Mouse (Mus musculus): ENCODE results near the gene Olfr541. TPM values are rescaled to one million over a fixed set of nuclear protein-coding genes. Genes with fewer than 3 reads are reported as not detected.
"Not testable (repeated sequence)": the region's sequence is repeated elsewhere in the genome, so short reads cannot be mapped to it uniquely, and the experiment has no call there.

The Olfr541 gene
- not detected in 2 replicates for polyA plus RNA-seq (2014; fragmentation: Nextera tagmentation; extraction: Ambion mirVana)

- Histone ChIP-seq H3K36me3 (replicated peaks; ENCODE audit: control insufficient read depth, insufficient read depth) (no peaks in the 10 kb centered on the region), H3K4me1 (replicated peaks; ENCODE audit: control insufficient read depth, insufficient read depth, low read length) (no peaks in the 10 kb centered on the region), H3K27me3 (ENCODE audit: control insufficient read depth, insufficient read depth, low read length) (no peaks in the 10 kb centered on the region), H3K4me2 (replicated peaks) (no peak within 1 kb of the TSS), H3K9me3 (ENCODE audit: control insufficient read depth, low read length) (no peaks in the 10 kb centered on the region), H3K27ac (no peak within 1 kb of the TSS), H3K4me3 (replicated peaks; ENCODE audit: low read length) (no peak within 1 kb of the TSS), H3K9ac (no peak within 1 kb of the TSS)
- DNase-seq (ENCODE audit: low spot score) = no peak
- no peak for ATAC-seq (ENCODE audit: low FRiP score)
These were observed at the start of gene Olfr541 for GRCm38 (mm10) chr7:140696967-140697366. Gene Olfr541, plus strand, starts transcription at chr7:140697267.

- Histone ChIP-seq H3K9me3 (ENCODE audit: control insufficient read depth, low read length) (no peaks in the 10 kb centered on the region), H3K4me1 (replicated peaks; ENCODE audit: control insufficient read depth, insufficient read depth, low read length) (no peaks in the 10 kb centered on the region), H3K4me2 (replicated peaks) (no peak within 1 kb of the TSS), H3K9ac (no peak within 1 kb of the TSS), H3K27ac (no peak within 1 kb of the TSS), H3K27me3 (ENCODE audit: control insufficient read depth, insufficient read depth, low read length) (no peaks in the 10 kb centered on the region), H3K36me3 (replicated peaks; ENCODE audit: control insufficient read depth, insufficient read depth) (no peaks in the 10 kb centered on the region), H3K4me3 (replicated peaks; ENCODE audit: low read length) (no peak within 1 kb of the TSS)
- WGBS = 74% methylated on average over 4 of the region's 4 CpGs
- DNase-seq (ENCODE audit: low spot score) (no peak), ATAC-seq (ENCODE audit: low FRiP score) (no peak)
These were observed 37.4 kb upstream of the Olfr541 start, which contains the start of gene Olfr539 for GRCm38 (mm10) chr7:140659630-140660029. Gene Olfr539, plus strand, starts transcription at chr7:140659930.

- not testable (repeated sequence) for H3K27ac ChIP-seq; H3K4me2 ChIP-seq (replicated peaks); H3K36me3 ChIP-seq (replicated peaks; ENCODE audit: control insufficient read depth, insufficient read depth); H3K9ac ChIP-seq; H3K4me1 ChIP-seq (replicated peaks; ENCODE audit: control insufficient read depth, insufficient read depth, low read length); H3K4me3 ChIP-seq (replicated peaks; ENCODE audit: low read length); H3K27me3 ChIP-seq (ENCODE audit: control insufficient read depth, insufficient read depth, low read length); ATAC-seq (ENCODE audit: low FRiP score); DNase-seq (ENCODE audit: low spot score)
- H3K9me3 ChIP-seq (ENCODE audit: control insufficient read depth, low read length) = peaks cover 11% of the 10 kb centered on the region; the same call in 1 of the 2 replicates
- WGBS = 81% methylated on average over 3 of the region's 3 CpGs
These were observed 26.4 kb upstream of the Olfr541 start for GRCm38 (mm10) chr7:140670693-140671092.

DNA sequence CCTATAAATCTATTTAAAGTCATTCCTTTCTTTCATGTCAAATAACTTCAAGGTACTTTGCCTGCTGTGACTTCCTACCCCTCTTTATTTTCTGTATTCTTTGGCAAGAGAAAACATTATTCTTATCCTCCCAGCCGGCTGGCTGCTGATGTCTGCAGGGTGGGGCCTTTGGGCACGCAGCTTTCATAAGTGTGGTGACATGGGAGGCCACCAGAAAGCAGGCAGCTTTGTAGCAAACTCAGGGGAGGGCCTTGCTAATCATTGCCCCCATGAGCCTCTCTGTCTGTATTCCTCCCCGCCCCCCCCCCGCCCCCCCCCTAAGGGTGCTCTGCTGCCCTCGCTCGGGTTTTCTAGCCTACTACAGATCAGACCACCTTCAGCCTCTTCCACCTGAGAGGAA lies 21.2 kb upstream of the Olfr541 start:
- no peak for ATAC-seq (ENCODE audit: low FRiP score)
- Histone ChIP-seq H3K4me3 (replicated peaks; ENCODE audit: low read length) (no peak overlapping the region), H3K9ac (0 out of 2 replicates have a peak overlapping the region, but pooled peaks have one; percentile 24), H3K4me1 (replicated peaks; ENCODE audit: control insufficient read depth, insufficient read depth, low read length) (no peaks in the 10 kb centered on the region), H3K36me3 (replicated peaks; ENCODE audit: control insufficient read depth, insufficient read depth) (no peaks in the 10 kb centered on the region), H3K9me3 (ENCODE audit: control insufficient read depth, low read length) (peaks cover 15% of the 10 kb centered on the region), H3K4me2 (replicated peaks) (peak overlapping the region; percentile 34), H3K27me3 (ENCODE audit: control insufficient read depth, insufficient read depth, low read length) (no peaks in the 10 kb centered on the region), H3K27ac (no peak overlapping the region)
- peak; percentile 23 for DNase-seq (ENCODE audit: low spot score)
- WGBS = 4% methylated on average over 6 of the region's 6 CpGs

DNA sequence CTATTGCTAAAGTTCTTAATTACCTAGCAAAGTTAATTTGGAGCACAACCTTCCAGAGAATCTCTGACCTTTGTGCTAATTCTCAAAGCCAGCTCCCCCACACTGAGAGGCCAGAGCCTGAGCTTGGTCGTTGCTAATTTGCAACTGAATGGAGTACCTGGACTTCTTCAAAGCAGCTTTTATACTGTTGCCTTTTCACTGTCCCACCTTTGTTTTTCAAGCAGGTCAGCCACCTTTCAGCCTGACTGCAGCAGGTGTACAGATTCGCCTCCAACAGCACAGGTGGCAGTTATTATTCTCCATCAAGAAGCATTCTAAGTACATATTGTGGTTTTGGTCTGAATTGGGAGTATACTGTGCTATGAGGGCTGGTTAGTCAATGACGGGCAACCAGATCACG lies 17.5 kb upstream of the Olfr541 start:
- ATAC-seq (ENCODE audit: low FRiP score); H3K9ac ChIP-seq; H3K36me3 ChIP-seq (replicated peaks; ENCODE audit: control insufficient read depth, insufficient read depth); H3K4me1 ChIP-seq (replicated peaks; ENCODE audit: control insufficient read depth, insufficient read depth, low read length); H3K4me3 ChIP-seq (replicated peaks; ENCODE audit: low read length); DNase-seq (ENCODE audit: low spot score); H3K27me3 ChIP-seq (ENCODE audit: control insufficient read depth, insufficient read depth, low read length); H3K4me2 ChIP-seq (replicated peaks); H3K9me3 ChIP-seq (ENCODE audit: control insufficient read depth, low read length); H3K27ac ChIP-seq: not testable (repeated sequence)
- 69% methylated on average over 4 of the region's 4 CpGs for WGBS

DNA sequence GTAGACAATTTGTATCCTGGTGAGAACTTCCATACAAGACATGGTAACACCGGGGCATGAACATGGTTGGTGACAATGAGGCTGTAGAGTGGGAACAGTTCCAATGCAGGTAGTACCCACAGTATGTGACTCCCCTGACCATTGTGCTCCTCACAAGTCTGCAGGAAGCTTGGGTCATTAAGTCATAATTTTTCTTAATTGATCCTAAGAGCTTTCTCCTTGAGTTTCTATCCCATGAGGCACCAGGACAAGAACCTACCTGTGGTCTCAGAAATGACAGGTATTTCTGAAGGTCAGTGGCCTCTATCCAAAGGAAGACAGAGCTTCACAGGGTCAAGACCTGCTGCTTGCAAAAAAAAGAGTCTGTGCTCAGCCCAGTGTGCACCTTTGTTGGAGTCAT lies 15.4 kb upstream of the Olfr541 start, which contains the start of gene Olfr45:
Olfr45 (plus strand) TSS at position 301 of the 400 bp plus-strand sequence.
- no peak within 1 kb of the TSS for H3K27ac ChIP-seq
- no peak within 1 kb of the TSS for H3K9ac ChIP-seq
- no peak for ATAC-seq (ENCODE audit: low FRiP score)
- no peaks in the 10 kb centered on the region for H3K4me1 ChIP-seq (replicated peaks; ENCODE audit: control insufficient read depth, insufficient read depth, low read length)
- peaks cover 4% of the 10 kb centered on the region; the same call in 1 of the 2 replicates for H3K9me3 ChIP-seq (ENCODE audit: control insufficient read depth, low read length)
- WGBS = 92% methylated on average over 1 of the region's 1 CpGs
- H3K27me3 ChIP-seq (ENCODE audit: control insufficient read depth, insufficient read depth, low read length) = no peaks in the 10 kb centered on the region
- no peaks in the 10 kb centered on the region for H3K36me3 ChIP-seq (replicated peaks; ENCODE audit: control insufficient read depth, insufficient read depth)
- no peak within 1 kb of the TSS for H3K4me2 ChIP-seq (replicated peaks)
- H3K4me3 ChIP-seq (replicated peaks; ENCODE audit: low read length) = no peak within 1 kb of the TSS
- DNase-seq (ENCODE audit: low spot score) = no peak

DNA sequence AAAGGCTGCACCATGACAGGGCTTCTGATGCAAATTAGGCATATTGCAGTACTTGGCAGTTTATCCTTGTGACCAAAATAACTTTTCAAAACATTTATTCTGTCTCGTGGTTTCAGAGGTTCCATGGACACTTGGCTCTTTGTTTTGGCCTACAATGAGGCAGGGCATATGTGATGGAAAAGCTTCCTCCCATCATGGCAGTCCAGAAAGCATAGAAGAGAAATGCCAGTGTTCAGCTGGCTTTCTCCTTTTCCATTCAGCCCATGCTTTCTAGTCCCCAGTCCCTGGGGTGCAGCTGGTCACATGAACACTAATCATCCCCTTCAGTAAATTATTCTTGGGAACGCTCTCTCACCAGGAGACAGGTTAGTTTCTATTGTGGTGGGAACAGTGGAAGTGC lies 9.3 kb downstream of the Olfr541 start:
- ATAC-seq (ENCODE audit: low FRiP score) = no peak; the same call in 1 of the 2 replicates
- H3K9ac ChIP-seq = no peak overlapping the region
- no peaks in the 10 kb centered on the region for H3K36me3 ChIP-seq (replicated peaks; ENCODE audit: control insufficient read depth, insufficient read depth)
- no peak overlapping the region for H3K27ac ChIP-seq
- H3K4me3 ChIP-seq (replicated peaks; ENCODE audit: low read length) = no peak overlapping the region
- peak; percentile 26 for DNase-seq (ENCODE audit: low spot score)
- H3K9me3 ChIP-seq (ENCODE audit: control insufficient read depth, low read length) = no peaks in the 10 kb centered on the region
- WGBS = 26% methylated on average over 2 of the region's 2 CpGs
- no peak overlapping the region for H3K4me2 ChIP-seq (replicated peaks)
- no peaks in the 10 kb centered on the region for H3K27me3 ChIP-seq (ENCODE audit: control insufficient read depth, insufficient read depth, low read length)
- H3K4me1 ChIP-seq (replicated peaks; ENCODE audit: control insufficient read depth, insufficient read depth, low read length) = no peaks in the 10 kb centered on the region

DNA sequence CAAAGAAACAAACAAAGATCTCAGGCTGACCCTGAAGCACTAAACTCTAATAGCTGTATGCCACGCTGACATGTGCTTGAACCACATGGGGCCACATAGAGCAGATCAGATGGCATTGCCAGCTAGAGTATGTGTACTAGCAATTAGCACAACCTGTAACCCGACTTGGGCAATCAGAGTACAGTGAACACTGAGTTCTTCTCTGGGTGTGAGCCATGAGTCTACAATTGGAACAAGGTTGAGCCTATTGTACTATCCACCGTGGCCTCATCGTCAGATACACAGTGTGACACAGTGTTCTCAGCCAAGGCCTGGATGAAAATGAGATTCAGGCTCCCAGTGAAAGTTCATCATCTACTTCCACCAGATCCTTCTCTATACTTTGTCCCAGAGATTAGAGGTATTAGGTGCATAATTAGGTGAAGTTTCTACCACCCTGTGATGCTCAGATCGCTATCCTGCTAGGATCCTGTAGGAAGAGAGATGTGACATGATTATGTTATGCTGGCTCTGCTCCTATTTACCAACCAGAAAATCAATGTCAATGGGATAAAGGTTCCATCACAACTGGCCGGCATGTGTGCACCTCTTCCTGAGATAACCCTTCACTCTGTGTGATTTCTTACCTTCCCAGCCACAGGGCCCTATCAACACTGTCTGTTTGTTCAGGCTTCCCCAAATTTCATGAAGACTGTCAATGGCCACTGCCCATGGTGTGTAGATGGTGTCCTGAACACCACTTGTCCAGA lies 10.6 kb downstream of the Olfr541 start:
- H3K9ac ChIP-seq = no peak overlapping the region
- WGBS = 83% methylated on average over 6 of the region's 6 CpGs
- no peak overlapping the region for H3K4me3 ChIP-seq (replicated peaks; ENCODE audit: low read length)
- no peaks in the 10 kb centered on the region for H3K9me3 ChIP-seq (ENCODE audit: control insufficient read depth, low read length)
- no peaks in the 10 kb centered on the region for H3K36me3 ChIP-seq (replicated peaks; ENCODE audit: control insufficient read depth, insufficient read depth)
- H3K27me3 ChIP-seq (ENCODE audit: control insufficient read depth, insufficient read depth, low read length) = no peaks in the 10 kb centered on the region
- H3K4me2 ChIP-seq (replicated peaks) = no peak overlapping the region
- DNase-seq (ENCODE audit: low spot score) (no peak), ATAC-seq (ENCODE audit: low FRiP score) (no peak)
- H3K27ac ChIP-seq = no peak overlapping the region
- no peaks in the 10 kb centered on the region for H3K4me1 ChIP-seq (replicated peaks; ENCODE audit: control insufficient read depth, insufficient read depth, low read length)

DNA sequence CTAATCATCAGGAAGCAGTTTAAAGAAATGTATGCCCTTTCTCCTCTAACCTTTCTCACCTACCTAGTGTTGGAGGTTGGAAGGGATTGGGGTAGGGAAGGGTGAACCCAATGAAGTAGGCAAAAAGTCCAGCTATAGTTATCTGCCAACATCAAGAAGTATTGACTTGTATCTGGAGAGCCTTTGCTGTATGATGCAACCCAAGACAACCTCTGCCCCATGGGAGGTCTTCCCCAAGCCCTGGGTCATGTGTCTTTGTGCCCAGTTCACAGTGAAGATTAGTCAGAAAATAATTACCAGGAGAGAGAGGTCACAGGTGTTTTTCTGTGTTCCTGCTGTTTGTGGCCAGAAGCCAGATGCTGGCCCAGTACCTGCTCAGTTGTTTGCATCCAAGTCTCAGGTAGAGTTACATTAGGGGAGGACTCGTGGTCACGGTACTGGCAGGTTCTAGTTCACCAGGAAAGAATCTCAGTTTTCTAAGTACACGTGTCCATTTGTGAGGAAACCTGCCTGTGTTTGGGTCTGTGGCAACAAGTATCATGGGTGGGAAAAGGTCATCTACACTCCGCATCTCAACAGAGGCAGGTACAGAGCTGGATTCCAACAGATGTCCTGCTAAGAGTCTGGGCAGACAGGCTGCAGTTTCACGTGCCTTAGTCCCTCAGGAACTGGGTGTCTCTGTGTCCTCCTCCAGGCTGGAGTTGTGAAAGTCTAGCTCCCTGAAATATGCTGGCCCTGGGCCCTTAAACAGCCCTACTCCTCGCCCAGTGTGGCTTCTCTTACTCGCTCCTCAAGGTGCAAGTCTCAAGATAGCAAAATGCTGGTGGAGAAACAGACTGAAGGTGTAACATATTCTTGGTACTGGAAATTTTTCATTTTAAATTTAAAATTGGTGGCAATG lies 20.3 kb downstream of the Olfr541 start:
- DNase-seq (ENCODE audit: low spot score) (no peak), ATAC-seq (ENCODE audit: low FRiP score) (no peak)
- Histone ChIP-seq H3K4me2 (replicated peaks) (no peak overlapping the region), H3K4me1 (replicated peaks; ENCODE audit: control insufficient read depth, insufficient read depth, low read length) (no peaks in the 10 kb centered on the region), H3K27ac (no peak overlapping the region), H3K9ac (no peak overlapping the region), H3K4me3 (replicated peaks; ENCODE audit: low read length) (no peak overlapping the region), H3K9me3 (ENCODE audit: control insufficient read depth, low read length) (no peaks in the 10 kb centered on the region), H3K27me3 (ENCODE audit: control insufficient read depth, insufficient read depth, low read length) (no peaks in the 10 kb centered on the region), H3K36me3 (replicated peaks; ENCODE audit: control insufficient read depth, insufficient read depth) (no peaks in the 10 kb centered on the region)
- 86% methylated on average over 7 of the region's 7 CpGs for WGBS

Measured in hindbrain, embryonic 14.5 days (tissue).